Mouse (Mus musculus) brain, embryonic 18.5 days (tissue): ENCODE results near the gene Rptor.

Source experiments
- DNase-seq: peaks from one replicate; pipeline ENCODE4 v3.0.0-alpha.2; 2012; ENCODE audit warnings: low read depth, low spot score

Gene Rptor

DNA sequence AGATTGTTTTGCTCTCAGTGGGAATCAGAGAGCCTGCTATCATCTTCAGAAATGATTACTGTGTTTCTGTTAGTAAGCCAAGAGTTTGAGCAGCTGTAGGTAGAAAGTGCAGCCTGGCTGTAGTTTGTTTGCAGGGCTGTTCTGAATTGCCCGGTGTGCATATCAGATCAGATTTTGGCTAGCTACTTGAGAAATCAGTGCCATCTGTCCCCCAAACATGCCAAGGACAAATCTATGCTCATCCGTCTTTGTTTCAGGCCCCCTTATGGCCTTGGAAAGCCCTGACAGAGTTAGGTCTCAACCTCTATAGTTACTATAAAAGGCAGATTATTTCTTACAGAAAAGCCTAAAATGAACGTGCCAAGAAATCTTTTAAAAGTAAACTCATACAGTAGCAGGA is 244.9 kb downstream of the Rptor start:
- DNase-seq = no peak

GRCm38 (mm10) chr11:119848189-119848588 is 245.5 kb downstream of the Rptor start:
- DNase-seq = no peak

- no peak for DNase-seq
Observed at GRCm38 (mm10) chr11:119855999-119856398, 253.3 kb downstream of the Rptor start.

GRCm38 (mm10) chr11:119862523-119863299 is 260.0 kb downstream of the Rptor start:
- DNase-seq = no peak

GRCm38 (mm10) chr11:119863421-119863821 is 260.7 kb downstream of the Rptor start:
- no peak for DNase-seq

DNA sequence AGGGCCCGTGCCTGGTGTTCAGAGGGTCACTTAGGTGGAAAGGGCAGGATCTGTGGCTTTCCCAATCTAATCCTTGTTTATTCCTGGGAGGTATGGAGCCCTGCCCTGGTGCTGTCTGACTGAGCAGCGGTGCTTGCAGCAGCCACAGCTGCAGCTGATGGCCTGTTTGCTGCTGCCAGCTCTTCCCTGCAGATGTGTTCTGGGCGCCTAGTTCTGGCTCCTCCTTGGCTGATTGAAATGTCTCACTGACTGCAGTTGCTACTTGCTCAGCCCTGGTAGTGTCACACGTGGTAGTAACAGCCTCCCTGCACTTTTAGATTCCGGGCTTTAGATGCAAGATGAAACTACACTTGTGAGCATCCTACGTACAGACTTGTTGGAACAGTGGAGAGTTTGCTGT is 264.1 kb downstream of the Rptor start:
- DNase-seq = no peak

DNA sequence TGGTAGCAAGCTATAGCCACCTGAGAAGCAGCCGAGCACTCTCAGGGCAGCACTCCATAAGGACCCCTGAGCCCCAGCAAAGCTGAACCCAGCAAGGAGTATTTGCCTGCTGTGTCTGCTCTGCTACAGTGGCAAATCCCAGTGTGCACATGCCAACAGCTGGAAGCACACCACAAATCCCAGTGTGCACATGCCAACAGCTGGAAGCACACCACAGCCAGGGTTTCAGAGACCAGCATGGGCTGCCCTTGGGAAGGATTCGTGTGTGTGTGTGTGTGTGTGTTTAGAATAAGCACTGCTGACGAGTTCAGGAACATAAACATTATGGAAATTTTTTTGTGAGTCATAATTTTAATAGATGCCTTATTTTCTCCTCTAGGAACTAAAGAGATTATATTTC is 265.4 kb downstream of the Rptor start:
- DNase-seq = no peak

- DNase-seq = no peak
Observed at GRCm38 (mm10) chr11:119868556-119868955, 265.9 kb downstream of the Rptor start.

DNA sequence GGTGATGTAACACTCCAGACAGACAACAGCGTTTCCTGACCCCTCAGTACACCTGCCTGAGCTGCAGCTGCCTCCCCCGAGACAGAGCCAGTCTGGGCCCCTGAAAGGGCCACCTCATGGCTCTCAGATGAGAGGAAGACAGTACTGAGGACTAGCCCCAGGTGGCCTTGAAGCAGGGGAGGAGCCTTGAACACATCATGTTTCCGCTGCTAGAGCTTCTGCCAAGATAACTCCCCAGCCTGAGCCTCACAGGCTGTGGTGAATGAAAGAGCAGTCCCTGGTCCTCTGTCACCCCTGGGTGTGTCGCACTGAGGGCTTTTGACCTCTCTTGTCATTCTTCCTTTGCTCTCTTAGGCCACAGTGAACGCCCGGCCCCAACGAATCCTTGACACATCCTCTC is 268.4 kb downstream of the Rptor start:
- no peak for DNase-seq

GRCm38 (mm10) chr11:119873643-119874042 is 270.9 kb downstream of the Rptor start:
- no peak for DNase-seq

- DNase-seq = no peak
Observed at GRCm38 (mm10) chr11:119874841-119875240, 272.1 kb downstream of the Rptor start.

DNA sequence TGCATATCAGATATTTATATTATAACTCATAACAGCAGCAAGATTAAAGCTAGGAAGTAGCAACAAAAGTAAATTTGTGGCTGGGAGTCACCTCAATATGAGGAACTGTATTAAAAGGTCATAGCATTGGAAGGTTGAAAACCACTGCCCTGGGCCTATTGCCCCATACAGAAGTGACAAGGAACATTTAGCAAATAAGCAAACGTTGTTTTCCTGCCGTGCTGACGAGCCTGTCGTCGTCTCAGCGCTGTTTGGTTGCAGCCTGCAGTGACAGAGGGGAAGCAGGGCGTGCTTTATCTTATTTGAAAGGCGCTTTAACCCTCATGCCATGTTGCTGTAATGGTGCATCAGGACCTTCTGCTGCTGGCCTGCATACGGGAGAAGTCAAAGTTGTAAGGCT is 273.0 kb downstream of the Rptor start:
- no peak for DNase-seq

- no peak for DNase-seq
Observed at GRCm38 (mm10) chr11:119877124-119877523, 274.4 kb downstream of the Rptor start.

DNA sequence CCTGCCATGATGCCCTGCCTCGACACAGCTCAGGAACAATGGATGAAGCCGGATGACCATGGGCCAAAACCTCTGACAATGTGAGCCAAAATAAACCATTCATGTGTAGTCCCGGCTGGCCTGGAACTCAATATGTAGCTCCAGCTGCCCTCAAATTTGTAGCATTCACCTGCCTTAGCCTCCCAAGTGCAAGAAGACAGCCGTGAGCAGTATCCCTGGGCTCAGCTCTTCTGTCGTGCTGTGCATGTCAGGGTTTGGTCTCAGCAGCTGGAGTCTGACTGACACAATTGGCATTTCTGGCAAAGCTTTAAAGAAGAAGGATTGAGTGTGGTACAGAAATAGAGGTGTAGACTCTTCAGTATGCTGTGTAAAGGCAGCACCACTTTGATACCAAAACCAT is 276.9 kb downstream of the Rptor start:
- DNase-seq = no peak

- no peak for DNase-seq
Observed at GRCm38 (mm10) chr11:119883646-119884045, 280.9 kb downstream of the Rptor start.

DNA sequence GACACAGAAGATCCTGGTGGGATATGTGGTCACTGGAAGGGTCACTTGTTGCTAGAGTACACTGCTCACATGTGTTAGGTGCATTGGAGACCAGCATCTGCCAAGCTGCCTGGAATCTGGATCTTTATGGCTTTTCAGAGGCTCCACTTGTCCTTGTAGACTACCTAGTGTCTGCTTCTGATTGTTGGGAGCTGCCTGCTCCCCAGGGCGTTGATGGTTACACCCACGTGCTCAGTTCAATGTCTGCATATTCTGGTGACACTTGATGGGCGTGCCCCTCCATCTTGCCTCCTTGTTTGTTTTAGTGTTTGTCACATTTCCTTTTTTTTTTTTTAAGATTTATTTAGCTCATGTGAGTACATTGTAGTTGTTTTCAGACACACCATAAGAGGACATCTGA is 287.3 kb downstream of the Rptor start:
- DNase-seq = no peak

DNA sequence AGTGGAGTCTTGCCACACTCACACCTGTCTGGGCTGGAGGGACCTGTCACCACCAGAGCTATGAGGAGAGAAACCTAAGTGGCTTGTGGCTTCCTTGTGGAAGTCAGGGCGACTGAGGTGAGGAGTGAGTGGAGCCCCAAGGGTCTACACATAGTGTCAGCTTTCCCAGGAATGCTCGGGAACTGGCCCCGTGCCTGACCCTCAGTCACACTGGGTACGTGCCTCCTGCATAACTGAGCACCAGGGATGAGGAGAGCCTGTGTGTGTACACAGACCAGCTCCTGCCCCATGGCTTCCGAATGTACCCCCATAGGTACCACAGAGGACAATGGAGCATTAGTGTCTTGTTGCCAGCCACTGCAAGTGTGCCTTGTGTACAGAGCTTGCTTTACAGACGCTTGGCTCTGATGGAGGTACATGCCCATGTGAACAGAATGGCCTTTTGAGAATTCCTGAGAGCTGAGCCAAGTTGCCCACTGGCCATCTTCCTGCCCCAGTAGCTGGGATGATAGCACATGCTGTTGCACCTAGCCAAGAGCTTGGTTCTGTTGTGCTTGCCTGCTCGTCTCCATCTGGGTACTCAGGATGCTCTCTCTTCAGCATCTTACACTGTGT is 289.0 kb downstream of the Rptor start:
- no peak for DNase-seq

DNA sequence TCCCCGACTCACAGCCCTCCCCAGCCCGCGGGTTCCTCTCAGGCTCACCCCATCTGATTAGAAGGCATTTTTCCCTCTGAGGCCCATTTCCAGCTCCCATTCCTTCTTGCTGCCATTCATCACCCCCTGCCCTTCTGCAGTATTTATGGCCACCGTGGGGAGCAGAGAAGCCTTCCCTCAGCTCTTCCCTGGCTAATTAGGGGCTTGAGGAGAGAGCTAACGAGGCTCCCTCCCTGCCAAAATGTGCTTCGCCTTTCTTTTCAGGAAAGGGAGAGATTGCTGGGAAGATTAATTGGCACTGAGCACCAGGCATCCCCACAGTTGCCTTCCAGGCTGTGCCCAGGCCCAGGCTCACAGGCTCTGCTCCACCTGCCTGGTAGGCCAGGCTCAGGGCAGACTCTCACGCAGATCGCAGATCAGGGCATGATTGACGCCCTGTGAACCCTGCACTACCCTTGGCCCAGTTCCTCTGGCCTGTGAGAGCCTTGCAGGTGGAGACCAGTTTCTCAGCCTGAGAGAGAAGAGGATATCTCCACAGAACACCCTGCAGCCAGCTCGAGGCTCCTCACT is 291.0 kb downstream of the Rptor start:
- peak; percentile 32 for DNase-seq

DNA sequence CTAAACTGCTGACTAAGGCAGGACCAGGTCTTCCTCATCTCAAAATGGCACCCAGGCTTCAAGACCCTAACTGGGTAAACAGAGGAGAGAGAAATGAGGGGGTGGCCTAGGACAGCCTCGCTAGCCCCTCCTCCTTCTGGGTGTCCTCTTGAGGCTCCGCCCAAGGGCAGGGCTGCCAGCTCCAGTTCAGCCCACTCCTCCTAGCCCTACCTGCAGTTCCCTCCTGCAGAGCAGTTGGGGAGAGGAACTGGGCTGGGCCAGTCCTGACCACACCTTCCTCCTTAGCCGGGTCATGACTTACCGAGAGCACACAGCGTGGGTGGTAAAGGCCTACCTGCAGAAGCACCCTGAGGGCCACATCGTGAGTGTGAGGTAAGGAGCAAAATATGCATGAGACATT is 291.9 kb downstream of the Rptor start:
- DNase-seq = no peak

GRCm38 (mm10) chr11:119897041-119897440 is 294.3 kb downstream of the Rptor start:
- DNase-seq = no peak

DNA sequence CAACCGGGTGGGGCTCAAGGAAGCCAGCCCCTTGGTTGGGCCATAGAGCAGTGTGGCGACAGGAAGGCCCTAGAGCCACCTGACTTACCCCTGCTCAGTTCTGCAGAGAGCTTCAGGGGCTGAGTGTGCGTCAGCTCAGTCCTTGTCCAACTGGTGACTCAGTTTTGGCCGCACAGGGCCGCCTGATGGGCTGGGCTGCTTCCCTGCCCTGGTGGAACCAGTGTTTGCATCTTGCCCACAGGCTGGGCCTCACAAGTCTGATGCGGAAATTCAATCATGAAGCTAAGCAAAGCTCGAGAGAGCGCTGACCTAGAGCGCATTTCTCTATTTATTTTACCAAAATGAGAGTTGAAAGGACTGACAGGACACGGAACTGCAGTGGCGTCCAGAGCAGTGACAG is 296.3 kb downstream of the Rptor start:
- DNase-seq = no peak

GRCm38 (mm10) chr11:119901174-119901573 is 298.5 kb downstream of the Rptor start:
- DNase-seq = no peak

DNA sequence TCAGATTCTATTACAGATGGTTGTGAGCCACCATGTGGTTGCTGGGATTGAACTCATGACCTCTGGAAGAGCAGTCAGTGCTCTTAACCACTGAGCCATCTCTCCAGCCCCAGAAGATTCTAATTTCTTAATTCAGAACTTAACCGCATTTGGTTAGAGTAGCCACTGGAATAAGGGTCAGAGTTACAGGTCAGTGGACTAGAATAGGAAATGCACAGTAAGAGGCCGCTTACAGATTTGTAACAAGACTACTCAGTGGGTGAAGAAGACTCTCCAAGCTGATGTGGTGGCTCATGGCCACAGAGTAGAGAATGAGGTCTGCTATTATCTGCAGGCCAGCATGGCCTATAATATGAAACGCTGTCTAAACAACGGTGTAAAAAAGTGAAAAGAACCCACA is 300.2 kb downstream of the Rptor start:
- no peak for DNase-seq
